Mouse (Mus musculus) kidney, adult 10 weeks (tissue): ENCODE measurements around the gene Igdcc3. TPM values are rescaled to one million over a fixed set of nuclear protein-coding genes. Genes with fewer than 3 reads are reported as not detected.

ENCODE experiments used
- polyA plus RNA-seq: library from polyadenylated mRNA; stranded (reverse); fragments of 350-450 nt; fragmentation: Illumina TruSeq; extraction: RNeasy Lipid Tissue Mini Kit (QIAGEN cat#74804); gene quantifications from one replicate; pipeline ENCODE4 v1.2.3, GENCODE M21; 2014; ENCODE audit warnings: low read depth, low replicate concordance

Igdcc3 gene
- polyA plus RNA-seq, result not detected

GRCm38 (mm10) chr9:65140936-65141305 is at the start of gene Igdcc3:
Gene Igdcc3 (plus strand): TSS chr9:65141189.

GRCm38 (mm10) chr9:65100991-65101685 is 39.9 kb upstream of the Igdcc3 start, which contains the start of gene Igdcc4:
Gene Igdcc4 (plus strand): TSS chr9:65101486.

DNA sequence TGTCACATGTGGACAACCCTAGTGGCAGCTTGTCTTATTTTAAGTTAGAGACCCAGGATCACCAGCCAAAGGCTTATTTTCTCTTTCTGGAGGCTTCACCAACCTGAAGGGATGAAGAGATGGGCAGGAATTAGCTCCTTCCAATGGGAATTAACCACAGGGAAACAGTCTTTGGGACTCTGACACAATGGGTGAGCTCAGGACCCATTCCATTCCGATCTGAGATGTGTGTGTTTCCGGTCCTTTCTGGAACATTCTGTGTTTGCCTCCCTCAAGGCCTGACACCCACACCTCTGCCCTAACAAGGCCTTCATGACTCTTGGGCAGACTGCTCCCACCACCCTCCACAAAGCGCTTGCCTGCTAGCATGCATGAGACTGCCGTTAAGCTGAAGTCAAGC is 54.1 kb downstream of the Igdcc3 start, which contains the start of gene Parp16:
Parp16 (plus strand) TSS at position 301 of the 400 bp plus-strand sequence.

Other genes with a start within 250 kb of the Igdcc3 start
- gene Slc24a1, start 189.6 kb upstream of the Igdcc3 start, polyA plus RNA-seq, result not detected
- 19.5 TPM for gene Ints14, start 180.3 kb upstream of the Igdcc3 start, polyA plus RNA-seq
- 120 TPM for gene Hacd3, start 119.5 kb upstream of the Igdcc3 start, polyA plus RNA-seq
- gene Dpp8, start 108.8 kb upstream of the Igdcc3 start, polyA plus RNA-seq, result 153 TPM
- 0.20 TPM for gene Igdcc4, start 39.7 kb upstream of the Igdcc3 start, polyA plus RNA-seq
- gene Parp16, start 54.2 kb downstream of the Igdcc3 start, polyA plus RNA-seq, result 4.9 TPM
- 0.20 TPM for gene Cilp, start 124.0 kb downstream of the Igdcc3 start, polyA plus RNA-seq
- gene Clpx, start 153.1 kb downstream of the Igdcc3 start, polyA plus RNA-seq, result 286 TPM
- 9.0 TPM for gene Pdcd7, start 204.9 kb downstream of the Igdcc3 start, polyA plus RNA-seq
- gene Ubap1l, start 219.9 kb downstream of the Igdcc3 start, polyA plus RNA-seq, result not detected